Mouse (Mus musculus): ENCODE results near the gene Proca1.

The Proca1 gene

DNA sequence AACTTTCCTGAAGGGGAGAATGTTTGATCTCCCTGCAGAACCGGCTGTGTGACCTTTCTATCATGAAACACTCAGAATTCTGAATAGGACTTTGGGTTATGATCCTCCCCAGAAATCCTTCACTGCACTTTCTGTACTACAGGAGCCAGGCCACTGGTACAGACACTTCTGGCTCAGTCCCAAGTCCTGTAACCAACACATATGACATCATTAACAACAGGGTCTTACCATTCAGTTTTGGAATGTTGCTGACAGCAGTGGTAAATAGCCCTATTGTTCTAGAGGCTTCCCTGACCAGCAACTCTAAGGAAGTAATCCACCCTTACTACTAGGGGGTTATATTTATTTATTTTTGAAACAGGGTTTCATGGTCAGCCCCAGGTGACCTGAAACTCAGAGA lies at the start of gene Proca1:
Gene Proca1, plus strand, starts transcription at position 280 of the 400 bp plus-strand sequence.
- no peak for DNase-seq (ENCODE audit: low spot score)

DNA sequence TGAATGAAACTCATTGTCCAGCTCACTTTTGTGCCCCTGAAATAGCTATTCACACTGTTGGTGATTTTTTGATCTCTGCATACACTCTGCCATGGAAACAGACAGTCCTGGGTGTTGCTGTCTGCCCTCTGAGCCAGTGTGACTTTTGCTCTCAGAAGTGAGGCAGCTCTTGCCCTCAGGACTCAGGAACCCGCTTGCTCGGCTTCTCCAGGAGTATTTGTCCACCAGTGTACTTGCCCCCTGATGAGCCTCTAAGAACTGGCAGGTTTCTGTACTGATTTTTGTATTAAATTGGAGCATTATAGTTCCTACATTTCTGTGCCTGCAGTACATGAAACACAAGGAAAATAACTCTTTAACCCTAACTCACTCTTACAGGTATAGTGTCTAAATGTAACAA lies 49.7 kb upstream of the Proca1 start:
- no peak for DNase-seq (ENCODE audit: low spot score)

DNA sequence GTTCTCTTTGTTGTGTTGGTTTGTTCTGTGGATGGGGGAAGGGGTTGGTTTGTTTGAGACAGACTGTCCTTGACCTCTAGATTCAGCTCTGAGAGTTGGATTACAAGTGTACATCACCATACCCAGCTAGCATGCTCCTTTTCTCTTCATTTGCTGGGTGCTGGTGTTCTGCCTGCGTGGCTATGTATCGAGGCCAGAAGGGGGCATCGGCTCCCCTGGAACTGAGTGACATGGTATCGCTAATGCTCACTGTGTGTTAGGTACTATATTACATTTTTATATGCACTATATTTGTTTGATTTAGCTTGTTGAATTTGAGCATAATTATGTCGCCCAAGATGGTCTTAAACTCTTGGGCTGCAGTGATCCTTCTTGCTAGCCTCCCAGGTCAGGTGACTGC lies 47.0 kb upstream of the Proca1 start:
- no peak for DNase-seq (ENCODE audit: low spot score)

DNA sequence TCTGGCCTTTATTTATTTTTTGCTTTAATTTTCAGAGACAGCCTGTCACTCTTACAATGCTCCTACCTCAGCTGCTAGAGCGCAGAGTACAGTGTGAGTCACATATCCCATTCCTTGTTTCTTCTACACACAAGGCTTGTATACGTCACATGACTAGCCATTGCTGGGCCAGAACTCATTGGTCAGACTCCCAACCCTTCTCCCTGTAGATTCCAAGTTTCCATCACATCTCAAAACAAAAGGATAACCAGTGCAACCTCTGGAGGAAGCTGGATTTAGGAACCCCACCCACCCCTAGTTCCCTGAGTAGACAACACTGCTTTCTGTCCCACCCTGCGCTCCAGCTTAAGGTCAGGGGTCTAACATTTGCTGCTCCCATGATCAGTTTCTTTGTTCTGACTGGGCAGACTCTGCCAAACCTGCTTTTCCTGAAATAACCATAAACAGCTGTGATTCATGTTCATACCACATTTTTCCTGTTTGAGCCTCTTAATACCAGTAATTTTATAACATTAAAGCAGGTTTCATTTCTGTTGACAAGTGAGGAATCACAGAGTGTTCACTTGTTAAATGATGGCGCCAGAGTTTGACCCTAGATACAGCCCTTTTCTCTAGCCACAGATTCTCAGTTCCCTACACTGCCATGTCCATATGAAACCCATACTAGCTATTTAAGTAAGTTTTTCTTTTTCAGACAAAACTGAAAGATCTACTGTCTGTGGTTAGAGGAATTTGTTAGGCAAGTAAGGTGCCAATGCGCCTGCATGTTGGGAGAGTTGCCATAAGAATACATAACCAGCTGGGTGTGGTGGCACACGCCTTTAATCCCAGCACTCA lies 46.3 kb upstream of the Proca1 start:
- no peak for DNase-seq (ENCODE audit: low spot score)

DNA sequence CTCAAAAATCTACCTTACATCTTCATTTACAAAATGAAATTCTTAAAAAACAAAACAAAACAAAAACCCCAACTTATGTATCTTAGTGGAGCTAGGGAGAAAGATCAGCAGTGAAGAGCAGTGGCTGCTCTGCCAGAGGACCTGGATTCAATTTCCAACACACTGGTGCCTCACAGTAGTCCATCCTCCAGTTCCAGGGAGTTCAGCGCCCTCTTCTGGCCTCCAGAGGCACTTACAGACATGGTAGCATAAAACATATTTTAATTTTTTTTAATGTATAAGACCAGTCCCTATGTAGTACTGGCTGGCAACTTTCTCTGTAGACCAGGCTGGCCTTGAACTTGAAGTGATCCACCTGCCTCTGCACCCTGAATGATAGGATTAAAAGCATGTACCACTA lies 42.0 kb upstream of the Proca1 start:
- DNase-seq (ENCODE audit: low spot score), result no peak

DNA sequence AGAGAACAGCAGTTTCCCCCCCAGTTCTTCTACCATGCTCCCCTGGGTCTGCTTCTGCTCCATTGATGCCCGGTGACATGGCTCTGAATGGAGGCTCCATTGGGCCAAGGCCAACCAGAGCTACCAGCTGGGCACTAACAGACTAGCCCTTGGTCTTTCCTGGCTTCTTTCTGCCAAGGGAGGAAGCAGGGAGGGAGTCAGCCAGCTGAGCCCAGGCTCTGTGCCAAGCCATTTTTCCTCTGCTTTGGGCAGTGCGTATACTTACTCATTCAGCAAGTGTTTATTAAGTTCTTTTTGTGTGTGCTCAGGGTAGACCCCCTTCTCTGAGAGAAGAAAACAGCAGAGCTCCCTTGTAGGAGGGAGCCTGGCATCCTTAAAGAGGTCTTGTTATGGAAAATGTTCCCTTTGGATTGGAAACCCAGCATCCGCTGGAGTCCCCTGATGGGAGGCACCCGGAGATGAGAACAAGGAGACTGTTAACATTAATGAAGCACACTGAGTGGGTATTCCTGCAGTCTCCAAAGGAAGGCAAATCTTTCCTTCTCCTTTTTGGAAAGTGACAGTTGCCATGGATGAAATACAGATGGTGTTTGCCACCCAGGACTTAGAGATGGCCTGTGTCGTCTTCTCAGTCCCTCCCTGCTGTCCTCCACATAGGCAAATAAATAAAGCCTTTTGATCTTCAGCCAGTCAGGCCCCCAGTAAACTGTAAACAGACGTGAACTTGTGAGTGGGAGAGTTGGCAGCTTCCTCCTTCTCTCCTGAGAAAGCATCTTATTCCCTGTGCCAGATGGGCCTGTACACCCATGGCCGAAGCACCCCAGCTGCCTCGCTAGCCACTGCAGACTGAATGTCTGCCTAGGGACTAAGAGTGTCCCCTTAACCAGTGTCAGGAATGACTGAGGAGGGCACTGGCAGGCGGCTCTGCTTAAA lies 40.6 kb upstream of the Proca1 start:
- peak; percentile 54 for DNase-seq (ENCODE audit: low spot score)

DNA sequence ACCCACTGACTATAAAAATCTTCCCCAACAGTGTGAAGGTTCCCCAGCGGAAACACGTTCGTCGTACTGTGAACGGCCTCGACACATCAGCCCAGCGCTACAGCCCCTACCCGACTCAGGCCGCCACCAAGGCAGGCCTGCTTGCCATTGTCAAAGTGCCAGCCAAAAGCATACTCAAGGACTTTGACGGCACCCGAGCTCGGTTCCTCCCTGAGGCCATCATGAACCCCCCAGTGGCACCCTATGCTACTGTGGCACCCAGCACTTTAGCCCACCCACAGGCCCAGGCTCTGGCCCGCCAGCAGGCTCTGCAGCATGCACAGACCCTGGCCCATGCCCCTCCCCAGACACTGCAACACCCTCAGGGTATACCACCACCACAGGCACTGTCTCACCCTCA lies 39.4 kb upstream of the Proca1 start:
- DNase-seq (ENCODE audit: low spot score), result no peak

DNA sequence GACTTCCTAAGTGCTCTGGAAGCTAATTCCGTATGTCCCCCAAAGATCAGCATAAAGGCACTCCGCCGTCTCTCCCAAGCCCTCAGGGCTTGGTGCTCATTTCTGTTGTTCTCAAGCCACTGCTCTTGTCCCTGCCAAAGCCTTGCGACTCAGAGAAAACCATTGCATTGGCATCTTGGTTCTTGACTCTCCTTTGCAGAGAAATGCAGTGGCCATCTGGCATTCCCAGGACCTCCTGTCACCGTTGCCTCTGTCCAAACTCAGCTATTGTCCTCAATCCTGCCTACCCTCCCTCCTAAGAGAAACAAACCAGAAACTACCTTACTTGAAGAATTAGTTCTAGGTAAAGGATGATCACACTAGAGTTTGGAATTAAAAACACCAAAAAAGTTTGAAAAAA lies 37.5 kb upstream of the Proca1 start:
- no peak for DNase-seq (ENCODE audit: low spot score)

DNA sequence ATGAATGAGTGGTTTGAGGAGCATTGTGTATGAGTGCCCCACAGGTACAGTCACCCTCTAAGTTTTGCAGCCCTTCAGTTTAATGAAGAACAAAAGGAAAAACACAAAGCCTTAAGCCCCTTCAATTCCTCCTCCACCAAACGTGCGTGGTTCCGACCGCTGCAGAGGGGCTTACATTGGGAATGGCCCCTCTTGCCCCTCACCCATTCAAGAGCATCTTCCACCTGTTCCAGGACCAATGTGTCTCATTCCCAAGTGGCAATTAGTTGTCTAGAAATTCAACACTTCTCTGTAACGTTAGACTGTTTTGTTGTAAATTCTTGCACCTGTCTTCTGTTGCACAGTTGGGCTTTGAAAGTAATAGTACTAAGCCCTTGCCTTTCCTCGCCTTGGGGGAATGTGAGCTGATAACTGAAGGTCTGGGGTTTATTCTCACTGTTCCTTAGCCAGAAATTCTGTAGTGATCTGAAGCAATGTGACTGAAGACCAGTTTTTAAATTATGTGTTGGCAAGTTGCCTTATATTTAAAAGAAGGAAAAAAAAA lies 37.0 kb upstream of the Proca1 start:
- DNase-seq (ENCODE audit: low spot score), result no peak

DNA sequence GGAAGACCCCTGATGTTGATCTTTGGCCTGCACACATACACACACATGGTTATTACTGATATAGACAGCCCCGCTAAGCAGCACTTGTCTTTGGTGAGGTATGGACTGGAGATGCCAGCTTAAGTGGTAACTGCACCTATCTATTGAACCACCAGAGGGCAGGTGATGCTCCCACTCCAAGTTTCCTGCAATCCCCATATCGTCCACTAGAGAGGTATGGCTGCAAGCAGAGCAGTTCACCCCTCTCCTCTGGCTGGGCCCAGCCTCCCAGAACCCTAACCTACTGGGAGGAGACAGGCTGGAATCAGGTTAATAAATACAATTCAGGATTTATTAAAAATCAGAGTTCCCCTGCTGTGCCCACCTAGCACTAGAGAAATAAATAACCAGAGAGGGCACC lies 34.1 kb upstream of the Proca1 start:
- peak; percentile 82 for DNase-seq (ENCODE audit: low spot score)

DNA sequence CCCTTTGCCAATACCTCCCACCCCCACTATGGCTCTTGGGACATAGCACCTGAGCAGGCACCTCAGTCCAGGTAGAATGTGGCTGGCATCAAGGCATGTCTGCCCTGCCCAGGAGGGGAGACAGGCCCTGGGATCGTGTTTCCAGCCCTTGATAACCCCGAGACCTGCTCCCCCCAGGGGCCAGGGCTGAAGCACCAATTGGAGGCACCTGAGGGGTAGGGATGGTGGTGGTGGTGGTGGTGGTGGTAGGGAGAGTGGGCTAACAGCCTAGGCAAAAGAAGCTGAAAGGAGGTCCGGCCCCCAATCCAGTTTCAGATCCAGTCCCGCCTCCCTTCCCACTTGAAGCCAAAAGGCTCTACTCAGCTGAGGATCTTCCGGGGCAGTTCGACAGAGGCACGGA lies 33.6 kb upstream of the Proca1 start:
- DNase-seq (ENCODE audit: low spot score), result no peak

DNA sequence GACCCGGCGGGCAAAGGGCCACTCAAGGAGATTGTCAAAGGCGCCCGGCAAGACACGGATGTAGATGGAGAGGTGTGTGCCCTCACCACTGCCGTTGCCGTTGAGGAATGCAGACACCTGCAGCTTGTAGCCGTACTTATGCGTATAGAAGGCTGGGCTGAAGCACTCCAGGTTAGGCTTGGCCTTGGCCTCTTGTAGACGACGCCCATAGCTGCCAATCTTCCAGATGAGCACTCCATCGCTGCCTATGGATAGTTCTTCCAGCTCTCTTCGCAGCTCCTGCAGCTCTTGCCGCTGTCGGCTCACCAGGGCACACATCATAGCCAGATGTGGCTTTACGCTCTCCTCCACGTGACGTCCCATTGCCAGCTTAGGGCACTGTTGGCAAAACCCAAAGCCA lies 33.0 kb upstream of the Proca1 start:
- no peak for DNase-seq (ENCODE audit: low spot score)

DNA sequence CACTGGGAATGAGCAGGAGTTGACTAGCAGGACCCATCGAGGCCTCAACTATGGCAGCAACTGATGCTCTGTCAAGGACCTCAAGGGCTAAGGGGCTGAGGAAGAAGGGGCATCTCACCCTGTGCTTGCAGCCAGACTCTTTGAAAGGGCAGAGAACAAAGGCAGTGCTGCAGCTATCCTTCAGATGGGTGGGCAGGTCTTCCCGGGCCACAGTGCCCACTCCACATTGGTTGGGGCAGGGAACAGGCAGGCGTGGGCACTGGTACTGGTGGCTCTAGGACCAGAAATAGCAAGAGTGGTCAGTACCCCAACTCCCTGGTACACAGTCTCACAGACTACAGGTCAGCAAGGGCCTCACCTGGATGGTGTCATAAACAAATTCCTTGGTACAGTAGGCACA lies 32.5 kb upstream of the Proca1 start:
- DNase-seq (ENCODE audit: low spot score), result no peak

DNA sequence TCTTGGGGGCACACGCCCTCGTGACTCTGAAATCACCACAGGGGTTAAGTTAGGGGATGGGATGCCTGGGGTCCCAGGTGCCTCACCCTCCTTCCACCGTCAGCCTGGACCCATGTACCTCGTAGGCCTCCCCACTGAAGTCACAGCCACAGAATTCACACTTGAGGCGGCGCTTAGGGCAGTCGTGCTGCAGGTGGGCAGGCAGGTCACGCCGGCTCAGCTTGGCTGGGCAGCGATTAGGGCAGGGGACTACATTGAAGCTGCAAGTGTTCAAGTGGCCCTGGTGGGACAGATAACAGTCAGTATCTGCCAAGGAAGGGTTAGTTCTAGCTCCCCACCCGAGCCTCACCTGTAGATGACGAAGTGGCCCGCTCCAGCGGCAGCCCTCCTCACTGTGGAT lies 32.0 kb upstream of the Proca1 start:
- DNase-seq (ENCODE audit: low spot score), result no peak

DNA sequence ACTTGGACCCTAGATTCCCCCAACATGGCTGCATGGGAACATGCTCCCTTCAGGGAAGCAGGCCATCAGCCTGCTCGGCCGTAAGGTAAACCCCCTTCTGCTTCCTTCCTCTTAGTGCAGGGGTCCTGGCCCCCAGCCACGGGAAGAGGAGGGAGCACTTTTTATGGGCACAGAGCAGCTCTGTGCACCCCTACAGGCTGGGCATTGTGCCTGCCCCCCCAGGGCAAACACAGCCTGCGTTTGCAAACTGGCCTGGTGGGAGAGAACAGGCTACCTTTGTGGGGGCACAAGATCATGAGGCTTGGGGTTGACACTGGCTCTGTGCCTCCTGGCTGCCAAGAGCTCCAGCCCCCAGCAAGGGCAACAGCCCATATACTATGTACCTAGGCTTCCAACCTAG lies 31.2 kb upstream of the Proca1 start:
- no peak for DNase-seq (ENCODE audit: low spot score)

DNA sequence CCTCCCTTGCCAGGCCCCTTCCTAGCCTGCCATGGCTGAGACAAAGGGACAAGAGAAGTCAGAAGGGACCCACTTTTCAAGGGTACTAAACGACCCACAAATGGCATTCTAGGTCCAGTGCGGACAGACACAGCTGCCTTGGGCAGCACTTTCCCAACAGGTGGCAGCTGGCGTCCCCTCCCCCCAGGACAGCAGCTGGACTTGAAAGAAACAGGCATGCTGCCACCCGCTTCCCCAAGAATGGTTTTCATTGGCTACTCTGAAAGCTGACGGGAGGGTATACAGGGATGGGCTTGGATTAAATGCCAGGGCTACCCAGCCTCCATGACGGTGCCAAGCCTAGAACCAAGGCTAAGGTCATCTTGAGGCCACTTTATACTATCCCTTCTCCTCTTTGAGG lies 30.7 kb upstream of the Proca1 start:
- DNase-seq (ENCODE audit: low spot score), result no peak

DNA sequence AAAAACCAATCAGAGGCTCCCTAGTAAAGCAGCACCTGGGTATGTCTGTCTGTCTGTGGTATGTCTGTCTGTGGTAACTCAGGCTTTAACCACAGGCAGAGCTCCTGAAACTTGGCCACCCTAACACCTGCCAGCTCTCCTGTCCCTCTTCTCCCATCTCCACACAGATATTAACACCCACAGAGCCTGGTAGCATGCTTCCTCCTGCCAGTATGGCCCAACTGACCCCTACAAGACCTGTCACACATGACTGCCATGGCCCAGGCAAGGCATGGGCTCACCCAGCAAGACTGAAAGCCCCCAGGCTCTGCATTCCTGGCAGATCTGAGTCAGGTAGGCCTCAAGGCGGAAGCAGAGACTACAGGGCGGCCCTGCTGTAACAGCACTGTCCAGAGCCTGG lies 30.1 kb upstream of the Proca1 start:
- no peak for DNase-seq (ENCODE audit: low spot score)

DNA sequence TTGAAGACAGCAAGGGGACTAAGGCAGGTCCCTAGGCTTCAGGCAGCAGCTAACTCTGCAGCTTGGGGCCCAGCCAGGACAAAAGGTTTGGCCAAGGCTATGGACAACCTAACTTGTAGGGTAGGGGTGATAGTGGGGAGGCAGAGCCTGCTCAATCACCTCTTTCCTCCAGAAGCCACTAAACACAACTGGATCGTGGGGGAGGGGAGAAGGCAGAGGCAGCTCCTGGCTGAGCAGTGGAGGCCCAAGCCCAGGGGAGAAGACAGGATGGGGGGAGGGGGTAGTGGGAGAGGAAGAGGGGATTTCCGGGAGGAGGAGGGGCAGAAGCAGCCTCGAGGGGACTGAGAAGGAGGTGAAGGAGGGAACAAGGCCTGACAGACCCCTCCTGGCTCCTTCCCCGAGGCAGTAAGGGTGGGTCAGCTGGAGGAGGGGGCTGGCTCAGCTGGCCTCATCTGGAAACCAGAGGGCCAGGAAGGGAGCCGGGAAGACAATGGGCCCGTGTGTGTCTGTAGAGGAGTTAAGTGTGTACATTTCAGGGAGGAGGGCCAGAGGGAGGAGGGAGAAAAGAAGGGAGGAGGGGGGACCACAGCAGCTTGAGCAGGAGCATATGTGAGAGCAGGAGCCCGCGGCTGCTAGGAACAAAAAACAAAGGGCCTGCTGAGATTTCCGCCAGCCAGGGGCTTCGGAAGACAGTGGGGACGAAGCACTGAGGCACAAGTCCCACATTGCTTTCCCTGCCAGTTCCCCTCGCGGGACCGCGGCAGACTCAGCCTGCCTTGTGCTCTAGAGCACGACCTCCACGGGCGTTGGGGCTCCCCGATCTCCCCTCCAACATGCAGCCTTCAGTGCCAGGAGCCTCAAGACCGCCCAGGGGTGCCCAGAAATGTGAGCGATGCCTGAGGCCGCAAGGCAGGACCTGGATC lies 29.2 kb upstream of the Proca1 start:
- DNase-seq (ENCODE audit: low spot score), result peak; percentile 62

DNA sequence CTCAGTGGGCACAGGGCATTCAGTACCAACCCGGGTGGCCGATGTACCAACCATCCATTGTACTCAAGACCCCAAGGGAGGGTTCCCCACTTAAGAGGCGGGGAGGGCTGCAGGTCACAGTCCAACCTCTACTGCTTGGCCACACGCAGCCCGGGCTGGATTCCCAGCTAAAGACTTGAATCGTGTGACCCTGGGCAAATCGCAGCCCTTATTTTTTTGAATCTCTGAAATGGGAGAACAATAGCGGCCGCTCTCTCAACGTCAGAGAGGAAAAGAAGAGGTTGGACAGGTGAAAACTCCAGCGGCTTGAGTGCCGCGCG lies 28.6 kb upstream of the Proca1 start:
- DNase-seq (ENCODE audit: low spot score), result no peak

DNA sequence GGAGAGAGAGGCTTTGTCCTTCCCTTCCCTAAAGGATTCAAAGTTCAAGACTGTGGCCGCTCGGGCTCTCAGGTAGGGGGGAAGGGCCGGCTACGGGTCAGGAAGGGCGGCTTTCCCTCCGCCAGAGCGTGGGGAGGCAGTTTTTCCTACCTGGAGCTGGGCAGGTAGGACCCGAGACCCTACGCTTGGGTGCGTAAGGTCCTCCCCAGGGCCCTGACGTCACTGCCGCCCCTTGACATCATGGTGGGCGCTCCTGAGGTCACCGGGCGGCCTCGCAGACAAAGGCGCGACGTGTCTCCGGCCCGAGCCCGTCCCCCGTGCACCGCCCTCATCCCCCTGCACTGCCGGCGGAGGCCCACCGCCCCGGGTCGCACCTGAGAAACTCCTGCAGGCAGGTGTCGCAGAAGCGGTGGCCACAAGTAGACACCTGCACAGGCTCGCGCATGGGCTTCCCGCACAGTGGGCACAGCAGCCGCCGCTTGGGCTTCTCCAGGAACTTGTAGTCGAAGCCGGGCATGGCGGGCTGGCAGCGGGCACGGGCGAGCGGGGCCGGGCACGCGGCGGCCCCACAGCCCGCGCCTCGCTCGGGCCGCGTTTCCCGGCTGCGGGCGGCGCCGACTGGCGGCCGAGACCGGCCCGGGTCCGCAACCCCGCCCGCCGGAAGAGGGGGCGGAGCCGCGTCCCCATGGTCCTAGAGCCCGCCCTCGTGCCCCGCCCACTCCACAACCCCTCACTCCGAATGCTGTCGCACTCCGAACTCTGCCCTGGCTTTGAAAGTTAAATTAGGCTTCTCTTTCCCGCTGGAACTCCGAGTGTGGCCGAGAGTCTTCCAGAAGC lies 28.1 kb upstream of the Proca1 start, which contains the start of gene Traf4:
Gene Traf4, minus strand, starts transcription at position 666 of the 837 bp plus-strand sequence.
- DNase-seq (ENCODE audit: low spot score), result peak; percentile 88

DNA sequence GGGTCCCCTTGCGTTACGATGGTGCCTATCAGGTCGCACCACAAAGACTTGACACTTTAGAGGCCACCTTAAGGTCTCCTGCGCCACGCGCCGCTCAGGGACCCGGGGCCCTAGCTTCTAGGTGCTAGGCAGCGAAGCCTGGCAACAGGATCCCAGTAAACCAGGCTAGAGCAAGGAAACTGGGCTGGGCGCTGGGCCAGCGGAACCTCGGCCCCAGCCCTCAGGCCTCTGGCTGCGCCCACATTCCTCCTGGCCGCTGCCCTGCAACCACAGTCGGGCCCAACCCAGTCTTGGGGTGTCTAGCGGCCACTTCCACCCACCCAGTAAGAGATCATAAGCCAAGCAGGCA lies 27.5 kb upstream of the Proca1 start:
- DNase-seq (ENCODE audit: low spot score), result peak; percentile 78
